Mouse (Mus musculus): ENCODE results near the gene Gjc1. TPM values are rescaled to one million over a fixed set of nuclear protein-coding genes. Genes with fewer than 3 reads are reported as not detected.

Gjc1 gene
- polyA plus RNA-seq (2016; fragmentation: Nextera tagmentation; extraction: Ambion mirVana): 79.0 and 87.1 TPM in 2 replicates

- H3K9me3 ChIP-seq: no peaks in the 10 kb centered on the region
- peak within 1 kb of the TSS; percentile 97 for H3K9ac ChIP-seq (replicated peaks)
- peaks cover 31% of the 10 kb centered on the region for H3K4me1 ChIP-seq
- no peaks in the 10 kb centered on the region for H3K36me3 ChIP-seq
- peaks cover 14% of the 10 kb centered on the region for H3K27me3 ChIP-seq
- H3K4me3 ChIP-seq: peak within 1 kb of the TSS; percentile 95
- H3K27ac ChIP-seq (replicated peaks): peak within 1 kb of the TSS; percentile 94
- ATAC-seq (ENCODE audit: low FRiP score, low read depth): peak; percentile 92
- under 1% methylated on average over 64 of the region's 97 CpGs for WGBS
- H3K4me2 ChIP-seq (replicated peaks): peak within 1 kb of the TSS; percentile 64
Observed at GRCm38 (mm10) chr11:102819021-102819782, at the start of gene Gjc1. TSS of gene Gjc1 (minus strand) at chr11:102819700.

GRCm38 (mm10) chr11:102864272-102864671 is 44.8 kb upstream of the Gjc1 start:
- Histone ChIP-seq H3K27ac (replicated peaks) (no peak overlapping the region), H3K4me1 (no peaks in the 10 kb centered on the region), H3K36me3 (peaks cover 88% of the 10 kb centered on the region), H3K4me2 (replicated peaks) (no peak overlapping the region), H3K9ac (replicated peaks) (no peak overlapping the region), H3K27me3 (no peaks in the 10 kb centered on the region), H3K4me3 (no peak overlapping the region), H3K9me3 (no peaks in the 10 kb centered on the region)
- ATAC-seq (ENCODE audit: low FRiP score, low read depth): no peak
- WGBS: 49% methylated on average over 4 of the region's 4 CpGs

GRCm38 (mm10) chr11:102859933-102860332 is 40.4 kb upstream of the Gjc1 start:
- 95% methylated on average over 8 of the region's 8 CpGs for WGBS
- ATAC-seq (ENCODE audit: low FRiP score, low read depth): no peak
- Histone ChIP-seq H3K27ac (replicated peaks) (no peak overlapping the region), H3K9me3 (no peaks in the 10 kb centered on the region), H3K4me2 (replicated peaks) (no peak overlapping the region), H3K9ac (replicated peaks) (no peak overlapping the region), H3K27me3 (no peaks in the 10 kb centered on the region), H3K4me3 (no peak overlapping the region), H3K4me1 (no peaks in the 10 kb centered on the region), H3K36me3 (peaks cover 92% of the 10 kb centered on the region)

GRCm38 (mm10) chr11:102858951-102859350 is 39.5 kb upstream of the Gjc1 start:
- no peaks in the 10 kb centered on the region for H3K4me1 ChIP-seq
- no peak overlapping the region for H3K27ac ChIP-seq (replicated peaks)
- peaks cover 98% of the 10 kb centered on the region for H3K36me3 ChIP-seq
- no peak overlapping the region for H3K9ac ChIP-seq (replicated peaks)
- 93% methylated on average over 11 of the region's 11 CpGs for WGBS
- ATAC-seq (ENCODE audit: low FRiP score, low read depth): no peak
- no peaks in the 10 kb centered on the region for H3K27me3 ChIP-seq
- H3K4me2 ChIP-seq (replicated peaks): no peak overlapping the region
- H3K4me3 ChIP-seq: no peak overlapping the region
- H3K9me3 ChIP-seq: no peaks in the 10 kb centered on the region

GRCm38 (mm10) chr11:102855941-102856340 is 36.4 kb upstream of the Gjc1 start:
- no peak overlapping the region for H3K9ac ChIP-seq (replicated peaks)
- H3K27me3 ChIP-seq: no peaks in the 10 kb centered on the region
- H3K36me3 ChIP-seq: peaks cover 94% of the 10 kb centered on the region
- no peaks in the 10 kb centered on the region for H3K4me1 ChIP-seq
- no peak overlapping the region for H3K4me3 ChIP-seq
- H3K9me3 ChIP-seq: no peaks in the 10 kb centered on the region
- H3K4me2 ChIP-seq (replicated peaks): no peak overlapping the region
- ATAC-seq (ENCODE audit: low FRiP score, low read depth): no peak
- WGBS: 84% methylated on average over 6 of the region's 6 CpGs
- no peak overlapping the region for H3K27ac ChIP-seq (replicated peaks)

- Histone ChIP-seq H3K9ac (replicated peaks) (no peak overlapping the region), H3K36me3 (peaks cover 94% of the 10 kb centered on the region), H3K27me3 (no peaks in the 10 kb centered on the region), H3K4me1 (no peaks in the 10 kb centered on the region), H3K27ac (replicated peaks) (no peak overlapping the region), H3K4me2 (replicated peaks) (no peak overlapping the region), H3K4me3 (no peak overlapping the region), H3K9me3 (no peaks in the 10 kb centered on the region)
- no peak for ATAC-seq (ENCODE audit: low FRiP score, low read depth)
Observed at GRCm38 (mm10) chr11:102853760-102854159, 34.3 kb upstream of the Gjc1 start.

GRCm38 (mm10) chr11:102851883-102852282 is 32.4 kb upstream of the Gjc1 start:
- WGBS: 74% methylated on average over 5 of the region's 5 CpGs
- no peaks in the 10 kb centered on the region for H3K9me3 ChIP-seq
- H3K4me1 ChIP-seq: no peaks in the 10 kb centered on the region
- H3K4me2 ChIP-seq (replicated peaks): no peak overlapping the region
- peaks cover 94% of the 10 kb centered on the region for H3K36me3 ChIP-seq
- H3K4me3 ChIP-seq: no peak overlapping the region
- no peaks in the 10 kb centered on the region for H3K27me3 ChIP-seq
- no peak overlapping the region for H3K27ac ChIP-seq (replicated peaks)
- H3K9ac ChIP-seq (replicated peaks): no peak overlapping the region
- ATAC-seq (ENCODE audit: low FRiP score, low read depth): no peak

- Histone ChIP-seq H3K4me1 (no peaks in the 10 kb centered on the region), H3K4me2 (replicated peaks) (no peak overlapping the region), H3K9me3 (no peaks in the 10 kb centered on the region), H3K4me3 (no peak overlapping the region), H3K36me3 (peaks cover 100% of the 10 kb centered on the region), H3K9ac (replicated peaks) (no peak overlapping the region), H3K27me3 (no peaks in the 10 kb centered on the region), H3K27ac (replicated peaks) (no peak overlapping the region)
- ATAC-seq (ENCODE audit: low FRiP score, low read depth): no peak
- WGBS: 89% methylated on average over 10 of the region's 10 CpGs
Observed at GRCm38 (mm10) chr11:102845926-102846325, 26.4 kb upstream of the Gjc1 start.

GRCm38 (mm10) chr11:102838616-102839150 is 19.2 kb upstream of the Gjc1 start:
- no peaks in the 10 kb centered on the region for H3K9me3 ChIP-seq
- no peak overlapping the region for H3K27ac ChIP-seq (replicated peaks)
- peaks cover 74% of the 10 kb centered on the region for H3K36me3 ChIP-seq
- no peak overlapping the region for H3K4me3 ChIP-seq
- no peaks in the 10 kb centered on the region for H3K4me1 ChIP-seq
- H3K27me3 ChIP-seq: no peaks in the 10 kb centered on the region
- no peak for ATAC-seq (ENCODE audit: low FRiP score, low read depth)
- H3K9ac ChIP-seq (replicated peaks): no peak overlapping the region
- H3K4me2 ChIP-seq (replicated peaks): no peak overlapping the region
- 92% methylated on average over 9 of the region's 9 CpGs for WGBS

GRCm38 (mm10) chr11:102838126-102838525 is 18.6 kb upstream of the Gjc1 start:
- Histone ChIP-seq H3K4me1 (no peaks in the 10 kb centered on the region), H3K9ac (replicated peaks) (no peak overlapping the region), H3K36me3 (peaks cover 68% of the 10 kb centered on the region), H3K4me3 (no peak overlapping the region), H3K4me2 (replicated peaks) (no peak overlapping the region), H3K27ac (replicated peaks) (no peak overlapping the region), H3K9me3 (no peaks in the 10 kb centered on the region), H3K27me3 (no peaks in the 10 kb centered on the region)
- 93% methylated on average over 2 of the region's 2 CpGs for WGBS
- ATAC-seq (ENCODE audit: low FRiP score, low read depth): no peak

- Histone ChIP-seq H3K9ac (replicated peaks) (no peak overlapping the region), H3K4me2 (replicated peaks) (no peak overlapping the region), H3K27me3 (no peaks in the 10 kb centered on the region), H3K9me3 (no peaks in the 10 kb centered on the region), H3K4me3 (no peak overlapping the region), H3K4me1 (no peaks in the 10 kb centered on the region), H3K27ac (replicated peaks) (no peak overlapping the region), H3K36me3 (peaks cover 61% of the 10 kb centered on the region)
- 100% methylated on average over 1 of the region's 1 CpGs for WGBS
- ATAC-seq (ENCODE audit: low FRiP score, low read depth): no peak
Observed at GRCm38 (mm10) chr11:102837385-102837784, 17.9 kb upstream of the Gjc1 start.

GRCm38 (mm10) chr11:102836146-102836545 is 16.6 kb upstream of the Gjc1 start:
- Histone ChIP-seq H3K27me3 (no peaks in the 10 kb centered on the region), H3K4me1 (no peaks in the 10 kb centered on the region), H3K27ac (replicated peaks) (no peak overlapping the region), H3K36me3 (peaks cover 48% of the 10 kb centered on the region), H3K9me3 (no peaks in the 10 kb centered on the region), H3K9ac (replicated peaks) (no peak overlapping the region), H3K4me3 (no peak overlapping the region), H3K4me2 (replicated peaks) (no peak overlapping the region)
- WGBS: 92% methylated on average over 9 of the region's 9 CpGs
- ATAC-seq (ENCODE audit: low FRiP score, low read depth): no peak
